Mouse (Mus musculus): Measurements from ENCODE around the gene Cpa4. TPM values are rescaled to one million over a fixed set of nuclear protein-coding genes. Genes with fewer than 3 reads are reported as not detected.

The Cpa4 gene
- polyA plus RNA-seq, 1 experiment from 2014 or later = 0.07 TPM

DNA sequence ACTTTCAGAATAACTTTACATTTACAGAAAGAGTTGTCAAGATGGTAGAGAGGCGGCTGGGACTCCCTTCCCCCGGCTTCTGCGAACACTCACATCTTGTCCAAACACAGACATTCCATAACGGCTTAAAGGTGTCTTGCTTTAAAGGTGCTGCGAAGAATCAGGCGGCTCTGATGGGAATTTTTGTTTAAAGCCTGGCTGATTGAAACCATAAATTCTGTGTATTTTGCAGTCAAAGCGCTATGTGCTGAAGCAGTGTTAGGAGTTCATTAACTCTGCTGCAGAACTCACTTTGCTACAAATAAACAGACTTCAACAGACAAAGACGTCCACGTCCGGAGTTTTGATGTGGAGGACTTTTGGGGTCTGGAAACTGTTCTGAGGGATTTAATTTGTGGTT, 29.9 kb upstream of the Cpa4 start:
- Histone ChIP-seq H3K4me2 (replicated peaks; ENCODE audit: low read depth, low read length) (no peak overlapping the region), H3K27ac (ENCODE audit: low read length) (no peak overlapping the region), H3K4me3 (ENCODE audit: low read depth, low read length) (no peak overlapping the region), H3K36me3 (ENCODE audit: insufficient read depth, low read length) (no peaks in the 10 kb centered on the region), H3K4me1 (ENCODE audit: insufficient read depth, low read depth, low read length) (no peaks in the 10 kb centered on the region), H3K9me3 (ENCODE audit: low read length) (no peaks in the 10 kb centered on the region), H3K27me3 (replicated peaks; ENCODE audit: insufficient read depth, low read length) (no peaks in the 10 kb centered on the region), H3K9ac (replicated peaks; ENCODE audit: low read depth) (no peak overlapping the region)
- WGBS = 23% methylated on average over 10 of the region's 10 CpGs
- DNase-seq (ENCODE audit: low spot score) (no peak), ATAC-seq (no peak)
- no peak for TF ChIP-seq EP300 (IDR thresholded peaks at IDR 0.05)
- no peak for TF ChIP-seq CTCF (IDR thresholded peaks at IDR 0.05)

- no peak overlapping the region for H3K27ac ChIP-seq (ENCODE audit: low read length)
- no peak for ATAC-seq
- 63% methylated on average over 5 of the region's 5 CpGs for WGBS
These were observed 29.4 kb upstream of the Cpa4 start for GRCm38 (mm10) chr6:30538800-30539199.

GRCm38 (mm10) chr6:30541009-30541799, 27.0 kb upstream of the Cpa4 start, which contains the start of gene Cpa2:
Gene Cpa2, plus strand, starts transcription at chr6:30541582.
- Histone ChIP-seq H3K9ac (replicated peaks; ENCODE audit: low read depth) (no peak within 1 kb of the TSS), H3K36me3 (ENCODE audit: insufficient read depth, low read length) (no peaks in the 10 kb centered on the region)

More at GRCm38 (mm10) chr6:30538800-30539199, 29.4 kb upstream of the Cpa4 start:
- Histone ChIP-seq H3K4me2 (replicated peaks; ENCODE audit: low read depth, low read length) (no peak overlapping the region), H3K9me3 (ENCODE audit: low read length) (no peaks in the 10 kb centered on the region), H3K4me1 (ENCODE audit: insufficient read depth, low read depth, low read length) (no peaks in the 10 kb centered on the region), H3K9ac (replicated peaks; ENCODE audit: low read depth) (no peak overlapping the region), H3K27me3 (replicated peaks; ENCODE audit: insufficient read depth, low read length) (no peaks in the 10 kb centered on the region), H3K4me3 (ENCODE audit: low read depth, low read length) (no peak overlapping the region), H3K36me3 (ENCODE audit: insufficient read depth, low read length) (no peaks in the 10 kb centered on the region)
- TF ChIP-seq CTCF (IDR thresholded peaks at IDR 0.05) = no peak
- no peak for TF ChIP-seq EP300 (IDR thresholded peaks at IDR 0.05)
- DNase-seq (ENCODE audit: low spot score) = no peak

DNA sequence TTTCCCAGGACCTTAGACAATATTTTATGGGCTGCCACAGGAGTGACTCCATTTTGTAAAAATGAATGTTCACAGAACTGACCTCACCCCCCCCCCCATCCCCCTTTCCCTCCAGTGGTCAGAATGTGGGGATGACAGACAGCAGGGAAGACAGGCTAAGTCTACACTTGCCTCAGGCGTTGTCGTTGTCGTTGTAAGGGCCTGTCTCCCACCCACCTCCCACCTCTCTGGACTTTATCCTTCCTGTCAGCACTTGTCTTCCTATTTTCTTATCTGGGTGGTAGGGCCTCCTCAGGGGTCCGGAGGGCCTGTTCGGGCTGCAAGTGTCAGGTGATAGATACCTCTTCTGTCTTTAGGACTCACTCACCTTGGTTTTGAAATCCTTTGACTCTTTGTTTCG, 25.9 kb upstream of the Cpa4 start:
- Histone ChIP-seq H3K9me3 (ENCODE audit: low read length) (no peaks in the 10 kb centered on the region), H3K4me2 (replicated peaks; ENCODE audit: low read depth, low read length) (no peak overlapping the region), H3K27ac (ENCODE audit: low read length) (no peak overlapping the region), H3K4me1 (ENCODE audit: insufficient read depth, low read depth, low read length) (no peaks in the 10 kb centered on the region), H3K36me3 (ENCODE audit: insufficient read depth, low read length) (no peaks in the 10 kb centered on the region), H3K27me3 (replicated peaks; ENCODE audit: insufficient read depth, low read length) (no peaks in the 10 kb centered on the region), H3K4me3 (ENCODE audit: low read depth, low read length) (no peak overlapping the region), H3K9ac (replicated peaks; ENCODE audit: low read depth) (no peak overlapping the region)
- WGBS = 73% methylated on average over 6 of the region's 6 CpGs
- DNase-seq (ENCODE audit: low spot score) (no peak), ATAC-seq (no peak)
- TF ChIP-seq CTCF (IDR thresholded peaks at IDR 0.05) (no peak), EP300 (IDR thresholded peaks at IDR 0.05) (no peak)

More at GRCm38 (mm10) chr6:30541009-30541799, 27.0 kb upstream of the Cpa4 start, which contains the start of gene Cpa2:
- H3K9me3 ChIP-seq (ENCODE audit: low read length) = no peaks in the 10 kb centered on the region
- no peak for ATAC-seq
- TF ChIP-seq CTCF (IDR thresholded peaks at IDR 0.05) (no peak), EP300 (IDR thresholded peaks at IDR 0.05) (no peak)
- H3K27me3 ChIP-seq (replicated peaks; ENCODE audit: insufficient read depth, low read length) = no peaks in the 10 kb centered on the region
- H3K27ac ChIP-seq (ENCODE audit: low read length) = no peak within 1 kb of the TSS
- H3K4me3 ChIP-seq (ENCODE audit: low read depth, low read length) = no peak within 1 kb of the TSS
- no peak for DNase-seq (ENCODE audit: low spot score)
- no peaks in the 10 kb centered on the region for H3K4me1 ChIP-seq (ENCODE audit: insufficient read depth, low read depth, low read length)
- H3K4me2 ChIP-seq (replicated peaks; ENCODE audit: low read depth, low read length) = no peak within 1 kb of the TSS
- 71% methylated on average over 11 of the region's 11 CpGs for WGBS

- Histone ChIP-seq H3K27ac (ENCODE audit: low read length) (no peak overlapping the region), H3K4me3 (ENCODE audit: low read depth, low read length) (no peak overlapping the region), H3K36me3 (ENCODE audit: insufficient read depth, low read length) (no peaks in the 10 kb centered on the region), H3K4me1 (ENCODE audit: insufficient read depth, low read depth, low read length) (no peaks in the 10 kb centered on the region), H3K9ac (replicated peaks; ENCODE audit: low read depth) (no peak overlapping the region), H3K27me3 (replicated peaks; ENCODE audit: insufficient read depth, low read length) (no peaks in the 10 kb centered on the region), H3K9me3 (ENCODE audit: low read length) (no peaks in the 10 kb centered on the region), H3K4me2 (replicated peaks; ENCODE audit: low read depth, low read length) (no peak overlapping the region)
- DNase-seq (ENCODE audit: low spot score) (no peak), ATAC-seq (no peak)
- 34% methylated on average over 12 of the region's 12 CpGs for WGBS
- TF ChIP-seq EP300 (IDR thresholded peaks at IDR 0.05) (no peak), CTCF (IDR thresholded peaks at IDR 0.05) (no peak)
These were observed 25.1 kb upstream of the Cpa4 start for GRCm38 (mm10) chr6:30543077-30543476.

- WGBS = 35% methylated on average over 8 of the region's 8 CpGs
- Histone ChIP-seq H3K9me3 (ENCODE audit: low read length) (no peaks in the 10 kb centered on the region), H3K27ac (ENCODE audit: low read length) (no peak overlapping the region), H3K36me3 (ENCODE audit: insufficient read depth, low read length) (no peaks in the 10 kb centered on the region), H3K4me3 (ENCODE audit: low read depth, low read length) (no peak overlapping the region), H3K9ac (replicated peaks; ENCODE audit: low read depth) (no peak overlapping the region), H3K27me3 (replicated peaks; ENCODE audit: insufficient read depth, low read length) (no peaks in the 10 kb centered on the region), H3K4me2 (replicated peaks; ENCODE audit: low read depth, low read length) (0 out of 2 replicates have a peak overlapping the region, but pooled peaks have one; percentile 6), H3K4me1 (ENCODE audit: insufficient read depth, low read depth, low read length) (no peaks in the 10 kb centered on the region)
- ATAC-seq (no peak), DNase-seq (ENCODE audit: low spot score) (no peak)
- no peak for TF ChIP-seq CTCF (IDR thresholded peaks at IDR 0.05)
- TF ChIP-seq EP300 (IDR thresholded peaks at IDR 0.05) = no peak
These were observed 24.3 kb upstream of the Cpa4 start for GRCm38 (mm10) chr6:30543851-30544250.
